Mouse (Mus musculus) ES-Bruce4 (cell line): ENCODE measurements around the gene Astn2.

Source experiments
- CTCF ChIP-seq: IDR thresholded peaks from one replicate; pipeline ENCODE4 v1.8.1; 2011; ENCODE audit warnings: low read depth, low read length
- EP300 ChIP-seq: IDR thresholded peaks from 2 replicates; pipeline ENCODE4 v1.6.1; 2011; ENCODE audit warnings: low read depth, low read length; ENCODE audit not compliant: insufficient read depth
- POLR2A ChIP-seq: IDR thresholded peaks from one replicate; pipeline ENCODE4 v1.8.1; 2011; ENCODE audit warnings: low read length; ENCODE audit not compliant: insufficient read depth

- TF ChIP-seq CTCF (no peak), POLR2A (no peak), EP300 (no peak)
These were observed 432.0 kb downstream of the Astn2 start for GRCm38 (mm10) chr4:65972395-65972794.
